Mouse (Mus musculus): Measurements from ENCODE around the gene Gnaq.

DNA sequence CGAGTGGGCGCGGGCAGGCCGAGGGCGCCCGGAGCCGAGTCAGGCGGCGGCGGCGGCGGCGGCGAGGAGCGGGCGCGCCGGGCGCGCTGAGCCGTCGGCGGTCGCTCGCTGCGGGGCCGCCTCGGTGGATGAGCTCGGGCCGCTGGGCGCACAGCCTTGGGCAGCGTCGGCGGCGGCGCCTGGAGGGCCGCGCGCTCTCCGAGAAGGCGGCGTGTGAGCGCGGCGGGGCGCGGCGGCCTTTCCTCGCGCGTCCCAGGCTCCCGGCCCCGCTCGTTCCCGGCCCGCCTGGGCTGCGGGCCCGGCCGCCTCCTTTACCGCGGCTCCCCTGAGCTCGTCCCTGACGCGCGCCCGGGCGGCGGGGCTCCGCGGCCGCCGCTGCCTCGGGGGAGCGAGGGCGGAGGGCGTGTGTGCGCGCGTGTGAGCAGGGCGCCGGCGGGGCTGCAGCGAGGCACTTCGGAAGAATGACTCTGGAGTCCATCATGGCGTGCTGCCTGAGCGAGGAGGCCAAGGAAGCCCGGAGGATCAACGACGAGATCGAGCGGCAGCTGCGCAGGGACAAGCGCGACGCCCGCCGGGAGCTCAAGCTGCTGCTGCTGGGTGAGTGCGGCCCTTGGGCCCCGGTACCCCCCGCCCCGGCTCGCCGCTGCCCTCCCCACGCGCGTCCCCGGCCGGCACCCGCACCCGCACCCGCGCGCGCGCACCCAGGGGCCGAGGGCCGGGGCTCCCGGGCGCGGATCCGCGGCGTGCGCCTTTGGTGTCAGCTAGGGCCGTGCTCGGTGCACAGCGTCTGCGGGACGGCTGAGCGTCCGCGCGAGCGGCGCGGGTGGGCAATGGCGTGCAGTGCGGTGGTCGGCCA is 462 bp downstream of the Gnaq start:
- TF ChIP-seq CTCF (IDR thresholded peaks at IDR 0.05; ENCODE audit: insufficient read depth, low read depth, low read length) (no peak), POLR2A (IDR thresholded peaks at IDR 0.05; ENCODE audit: insufficient read depth, low read depth, low read length) (peak; percentile 39; the same call in 1 of the 2 replicates)
